Mouse (Mus musculus) kidney, adult 2 months (tissue): ENCODE measurements around the gene AW011738.

Source experiments
- CTCF ChIP-seq: fragments of 200-500 bp; conservative IDR thresholded peaks from 2 replicates; pipeline ENCODE4 v1.5.1; 2011; ENCODE audit warnings: low read depth, mild to moderate bottlenecking, control low read depth, low read length, moderate library complexity, mixed read lengths; ENCODE audit not compliant: insufficient read depth, insufficient read length
- POLR2A ChIP-seq: fragments of 200-500 bp; IDR thresholded peaks from one replicate; pipeline ENCODE4 v1.6.1; 2011; ENCODE audit warnings: low read depth, low read length, control low read depth

DNA sequence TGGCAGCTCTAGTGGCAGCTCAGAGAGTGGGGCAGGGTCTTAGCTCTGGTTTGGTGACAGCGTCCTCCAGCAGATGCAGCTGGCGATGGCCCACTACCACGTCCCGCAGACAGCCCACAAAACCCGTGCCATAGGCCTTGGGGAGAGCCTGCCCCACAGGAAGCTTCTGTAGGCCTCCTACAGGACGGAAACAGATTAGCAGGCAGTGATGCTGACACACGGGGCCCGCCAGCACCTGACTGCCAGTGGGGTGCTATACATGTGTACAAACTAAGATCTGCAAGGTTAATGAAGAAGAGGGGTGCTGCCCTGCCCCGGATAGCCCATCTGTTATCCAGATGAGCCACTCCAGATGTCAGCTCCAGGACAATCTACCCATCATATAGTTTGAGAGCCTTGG lies 36.6 kb upstream of the AW011738 start:
- no peak; the same call in 1 of the 2 replicates for TF ChIP-seq CTCF
- no peak for TF ChIP-seq POLR2A
